19 mouse cellular contexts compared by ENCODE assay signal in the genomic region with DNA sequence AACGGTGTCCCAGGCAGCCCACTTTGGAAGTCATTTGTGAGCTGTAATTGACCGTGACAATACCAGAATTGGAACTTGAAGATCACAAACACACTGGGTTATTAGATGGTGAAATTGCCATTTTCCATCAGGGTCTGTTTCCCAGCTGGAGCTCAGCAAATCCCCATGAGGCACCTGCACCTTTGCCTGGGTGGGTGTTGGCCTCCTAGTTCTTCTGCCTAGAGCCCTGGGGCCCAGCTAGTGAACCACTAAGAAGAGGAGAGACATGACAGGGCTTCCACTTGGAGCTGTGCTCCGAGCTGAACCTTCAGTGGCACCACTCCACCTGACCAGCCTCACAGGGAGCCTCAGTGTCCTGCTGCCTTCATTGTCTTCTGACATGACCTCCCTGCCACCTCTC.
DNase-seq lines count a peak whose midpoint lies in the region; TF ChIP-seq lines count a peak whose summit lies in the region.
"Had no signal": no experiment of that assay in that cellular context is flagged by ENCODE, and none has a peak within 500 bp of the region (broad histone marks: within the 10 kb centered on the region; RNA-seq: fewer than 3 reads in every experiment).

No protein-coding gene starts in this region.

- H3K4me1 ChIP-seq in heart, embryonic 10.5 days: no peaks in the 10 kb centered on the region

- DNase-seq in heart, adult 11 months: peak; percentile 64
- no peak for DNase-seq in heart, postnatal 14 days
- DNase-seq in heart, embryonic 10.5 days (ENCODE audit: low spot score): peak; percentile 68
- DNase-seq in heart, postnatal 4 days: no peak
- no peak for DNase-seq in kidney, postnatal 25 days
- DNase-seq: adrenal gland, adult 2 months; adrenal gland, adult 8-10 months; adrenal gland, postnatal 10 days; adrenal gland, postnatal 14 days; adrenal gland, postnatal 25 days; adrenal gland, postnatal 36 days; B cell, adult 2 months; cerebellum, adult 11 months; cerebellum, adult 11-12 months; cerebellum, adult 18-20 months had no signal

- no peak overlapping the region for H3ac ChIP-seq in myocyte (ENCODE audit: control insufficient read depth, insufficient read length)

- intact Hi-C loops in heart, postnatal 14 days (cut with DNase I): no loop called here

- WGBS in heart, embryonic 10.5 days: 73% methylated on average over 3 of the region's 3 CpGs

- H3K27me3 ChIP-seq in heart, embryonic 10.5 days (ENCODE audit: insufficient read depth, poor library complexity, severe bottlenecking): no peaks in the 10 kb centered on the region
- no peaks in the 10 kb centered on the region for H3K27me3 ChIP-seq in myocyte (ENCODE audit: control insufficient read depth, insufficient read depth, insufficient read length)
- H3K27me3 ChIP-seq: CH12.LX, Patski had no signal

- no peaks in the 10 kb centered on the region for H3K9me3 ChIP-seq in heart, embryonic 10.5 days

- no peak overlapping the region for H3K4me2 ChIP-seq in myocyte (ENCODE audit: low read depth)

- TF ChIP-seq POLR2A in myocyte (IDR thresholded peaks at IDR 0.05; ENCODE audit: insufficient read length, low read depth): no peak

- H3K79me2 ChIP-seq in myocyte (ENCODE audit: control insufficient read depth, insufficient read depth): no peaks in the 10 kb centered on the region

- no peak overlapping the region for H3K4me3 ChIP-seq in heart, embryonic 10.5 days
- H3K4me3 ChIP-seq in myocyte: no peak overlapping the region

- no peaks in the 10 kb centered on the region for H3K36me3 ChIP-seq in heart, embryonic 10.5 days
- H3K36me3 ChIP-seq in myocyte (ENCODE audit: control insufficient read depth, insufficient read depth): no peaks in the 10 kb centered on the region
- H3K36me3 ChIP-seq: G1E had no signal

- no peak overlapping the region for H3K27ac ChIP-seq in heart, embryonic 10.5 days

TF ChIP-seq in myocyte, 11 proteins besides CTCF, POLR2A, EP300 and RAD21:
- TF ChIP-seq SRF (IDR thresholded peaks at IDR 0.05; ENCODE audit: control insufficient read depth, insufficient read length, low read depth): peak; percentile 14
- TF ChIP-seq MYOG (IDR thresholded peaks at IDR 0.05; ENCODE audit: control insufficient read depth in 1 of 3, insufficient read depth in 1 of 3, insufficient read length in 2 of 3, low read depth in 2 of 3): no peak
- no peak for TF ChIP-seq TCF12 (IDR thresholded peaks at IDR 0.05; ENCODE audit: insufficient read depth, poor library complexity, severe bottlenecking)
- TF ChIP-seq MYOD1 (IDR thresholded peaks at IDR 0.05; ENCODE audit: control insufficient read depth in 1 of 3, insufficient read length in 2 of 3, low read depth in 2 of 3): no peak

Comparison
In these comparisons a context has a peak if more than half of its experiments do, and no peak if none do; other contexts are left out.
1. DNase-seq: peak in heart, adult 11 months (single experiment) and heart, embryonic 10.5 days (single experiment); none in heart, postnatal 14 days (0 of 2), heart, postnatal 4 days (single experiment) and kidney, postnatal 25 days (0 of 2).